In the genomic region with DNA sequence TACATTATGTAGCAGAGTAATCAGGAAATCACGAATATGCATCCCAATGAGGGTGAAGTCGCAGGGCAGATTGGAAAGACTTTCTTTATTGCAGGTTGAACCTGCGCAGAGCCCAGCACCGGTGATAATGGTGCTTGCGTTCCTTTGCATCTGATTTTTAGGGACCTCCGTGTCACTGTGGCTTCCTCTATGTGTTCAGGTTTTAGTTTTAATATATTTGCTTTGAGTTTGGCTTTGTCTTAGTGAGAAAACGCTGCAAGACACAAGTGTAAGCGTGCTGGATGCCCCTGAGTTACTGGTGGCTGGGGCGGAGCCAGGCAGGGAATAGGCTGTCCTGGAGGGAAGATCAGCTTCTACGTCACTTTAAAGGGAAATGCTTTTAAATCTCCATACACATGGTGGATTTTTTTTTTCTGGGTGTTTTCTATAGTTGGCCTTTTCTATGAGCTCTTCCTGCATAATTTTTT, we compare ENCODE assay signal across 7 mouse cellular contexts. TPM values are rescaled to one million over a fixed set of nuclear protein-coding genes. Genes with fewer than 3 reads are reported as not detected.
DNase-seq lines count a peak whose midpoint lies in the region; ATAC-seq and TF ChIP-seq lines count a peak whose summit lies in the region.

No protein-coding gene starts in this region.

- no peaks in the 10 kb centered on the region for H3K79me2 ChIP-seq in MEL (ENCODE audit: control insufficient read depth, insufficient read depth, low read length, poor library complexity)

- H3K9me3 ChIP-seq in MEL (replicated peaks; ENCODE audit: insufficient read depth, low read length): no peaks in the 10 kb centered on the region
- no peaks in the 10 kb centered on the region for H3K9me3 ChIP-seq in heart, postnatal 0 days (replicated peaks; ENCODE audit: control insufficient read depth, low read length)
- H3K9me3 ChIP-seq in lung, postnatal 0 days (ENCODE audit: low read length): no peaks in the 10 kb centered on the region

- TF ChIP-seq CTCF in MEL (IDR thresholded peaks at IDR 0.05 in 2 of 3, conservative IDR thresholded peaks at IDR 0.05 in 1 of 3; ENCODE audit: control insufficient read depth in 1 of 3, insufficient read depth in 1 of 3, low read depth in 2 of 3, low read length in 3 of 3, poor library complexity in 1 of 3, severe bottlenecking in 1 of 3): no peak
- no peak for TF ChIP-seq CTCF in bone marrow macrophage, adult 2 months (IDR thresholded peaks at IDR 0.05; ENCODE audit: low read depth, low read length)
- TF ChIP-seq CTCF in embryonic fibroblast, embryonic 13.5 days (IDR thresholded peaks at IDR 0.05; ENCODE audit: borderline replicate concordance, insufficient read depth, low read length): no peak
- TF ChIP-seq CTCF in heart, postnatal 0 days (IDR thresholded peaks at IDR 0.05; ENCODE audit: low read depth): no peak
- no peak for TF ChIP-seq CTCF in lung, postnatal 0 days (IDR thresholded peaks at IDR 0.05)

- H3K36me3 ChIP-seq in MEL (ENCODE audit: control insufficient read depth in 1 of 2, insufficient read depth in 2 of 2, low read length in 2 of 2): peaks cover 0 to 6% of the 10 kb centered on the region in 2 experiments; a peak in 2 of 4 replicates
- H3K36me3 ChIP-seq in heart, postnatal 0 days (replicated peaks; ENCODE audit: control insufficient read depth, insufficient read depth, low read length): no peaks in the 10 kb centered on the region
- no peaks in the 10 kb centered on the region for H3K36me3 ChIP-seq in lung, postnatal 0 days (ENCODE audit: insufficient read depth, low read length)

- TF ChIP-seq EP300 in MEL (IDR thresholded peaks at IDR 0.05; ENCODE audit: low read depth in 1 of 2, low read length in 2 of 2): no peak
- TF ChIP-seq EP300 in heart, postnatal 0 days (IDR thresholded peaks at IDR 0.05; ENCODE audit: low read depth): no peak
- no peak for TF ChIP-seq EP300 in lung, postnatal 0 days (IDR thresholded peaks at IDR 0.05)

- ATAC-seq in heart, postnatal 0 days (ENCODE audit: insufficient read depth, low read depth): peak; percentile 85
- peak; percentile 75 for ATAC-seq in lung, postnatal 0 days

- peak; percentile 62 for DNase-seq in MEL (ENCODE audit: low read depth, low spot score)
- DNase-seq in heart, postnatal 0 days (ENCODE audit: low spot score): peak; percentile 76
- peak; percentile 45 to 76 for DNase-seq in kidney, postnatal 36 days
- DNase-seq in lung, postnatal 0 days (ENCODE audit: low spot score): peak; percentile 71
- DNase-seq in retina, postnatal 1 day: peak; percentile 65

- WGBS in heart, postnatal 0 days: 3% methylated on average over 10 of the region's 10 CpGs
- 7% methylated on average over 10 of the region's 10 CpGs for WGBS in lung, postnatal 0 days

- no peak for TF ChIP-seq RAD21 in MEL (IDR thresholded peaks at IDR 0.05; ENCODE audit: low read depth, low read length)

- peaks cover 0 to 6% of the 10 kb centered on the region in 2 experiments; a peak in 3 of 4 replicates for H3K4me1 ChIP-seq in MEL (ENCODE audit: control insufficient read depth in 1 of 2, insufficient read depth in 2 of 2, low read length in 2 of 2)
- peaks cover 4% of the 10 kb centered on the region; the same call in 1 of the 2 replicates for H3K4me1 ChIP-seq in bone marrow macrophage, adult 2 months (ENCODE audit: control insufficient read depth, insufficient read depth, low read length)
- peaks cover 2% of the 10 kb centered on the region; the same call in 1 of the 2 replicates for H3K4me1 ChIP-seq in embryonic fibroblast, embryonic 13.5 days (ENCODE audit: control insufficient read depth, insufficient read depth, low read length)
- H3K4me1 ChIP-seq in heart, postnatal 0 days (ENCODE audit: control insufficient read depth, insufficient read depth): peaks cover 3% of the 10 kb centered on the region; the same call in 1 of the 2 replicates
- H3K4me1 ChIP-seq in lung, postnatal 0 days (ENCODE audit: insufficient read depth, low read depth, low read length): peaks cover 8% of the 10 kb centered on the region; the same call in 1 of the 2 replicates

- peak overlapping the region; percentile 67 for H3K9ac ChIP-seq in MEL (ENCODE audit: control insufficient read depth, low read depth, low read length, poor library complexity, severe bottlenecking)
- 0 out of 2 replicates have a peak overlapping the region, but pooled peaks have one; percentile 38 for H3K9ac ChIP-seq in heart, postnatal 0 days (replicated peaks; ENCODE audit: low read depth, low read length)
- no peak overlapping the region; the same call in 1 of the 2 replicates for H3K9ac ChIP-seq in lung, postnatal 0 days (replicated peaks; ENCODE audit: low read depth)

- H3K4me2 ChIP-seq in heart, postnatal 0 days (ENCODE audit: low read depth, low read length): peak overlapping the region; percentile 95
- H3K4me2 ChIP-seq in lung, postnatal 0 days (replicated peaks; ENCODE audit: low read depth, low read length): peak overlapping the region; percentile 83

- no peaks in the 10 kb centered on the region; a peak in 1 of 4 replicates for H3K27me3 ChIP-seq in MEL (ENCODE audit: control insufficient read depth in 1 of 2, insufficient read depth in 2 of 2, low read length in 2 of 2)
- no peaks in the 10 kb centered on the region for H3K27me3 ChIP-seq in heart, postnatal 0 days (ENCODE audit: control insufficient read depth, insufficient read depth, low read length)
- H3K27me3 ChIP-seq in lung, postnatal 0 days (replicated peaks; ENCODE audit: insufficient read depth, low read length): no peaks in the 10 kb centered on the region

- peak in 1 of 2 experiments; percentile 37; a peak in 1 of 4 replicates for TF ChIP-seq POLR2A in MEL (IDR thresholded peaks at IDR 0.05; ENCODE audit: control insufficient read depth in 1 of 2, insufficient read depth in 1 of 2, low read depth in 1 of 2, low read length in 2 of 2, poor library complexity in 1 of 2)
- TF ChIP-seq POLR2A in bone marrow macrophage, adult 2 months (IDR thresholded peaks at IDR 0.05; ENCODE audit: borderline replicate concordance, low read depth, low read length): no peak
- TF ChIP-seq POLR2A in embryonic fibroblast, embryonic 13.5 days (IDR thresholded peaks at IDR 0.05; ENCODE audit: low read depth, low read length): peak; percentile 45

- peak overlapping the region; percentile 75 for H3K27ac ChIP-seq in MEL (ENCODE audit: control insufficient read depth, low read depth, low read length)
- H3K27ac ChIP-seq in bone marrow macrophage, adult 2 months (ENCODE audit: insufficient read depth, low read depth, low read length): no peak overlapping the region
- H3K27ac ChIP-seq in embryonic fibroblast, embryonic 13.5 days (ENCODE audit: insufficient read depth, low read length): no peak overlapping the region
- peak overlapping the region; percentile 58 for H3K27ac ChIP-seq in heart, postnatal 0 days (ENCODE audit: low read depth)
- peak overlapping the region; percentile 84 for H3K27ac ChIP-seq in lung, postnatal 0 days (ENCODE audit: low read length)

- peak overlapping the region; percentile 78 to 90 for H3K4me3 ChIP-seq in MEL (ENCODE audit: control insufficient read depth in 1 of 2, insufficient read depth in 1 of 2, low read depth in 2 of 2, low read length in 2 of 2)
- peak overlapping the region; percentile 72 for H3K4me3 ChIP-seq in bone marrow macrophage, adult 2 months (ENCODE audit: insufficient read depth, low read length)
- H3K4me3 ChIP-seq in embryonic fibroblast, embryonic 13.5 days (ENCODE audit: insufficient read depth, low read length): peak overlapping the region; percentile 57
- H3K4me3 ChIP-seq in heart, postnatal 0 days (ENCODE audit: low read depth, low read length): peak overlapping the region; percentile 48
- peak overlapping the region; percentile 49 for H3K4me3 ChIP-seq in lung, postnatal 0 days (ENCODE audit: low read depth, low read length)

TF ChIP-seq in MEL, 35 proteins besides CTCF, POLR2A, EP300 and RAD21:
- peak; percentile 59 for TF ChIP-seq ZNF384 (IDR thresholded peaks at IDR 0.05; ENCODE audit: low read depth, low read length)
- no peak for TF ChIP-seq SMC3 (IDR thresholded peaks at IDR 0.05; ENCODE audit: low read depth, low read length)
TF ChIP-seq in MEL: peak in this region for 1.

RNA-seq across cellular contexts. Expression of a gene that starts 43.8 kb away (rescaled TPM):
- 10.9 and 14.8 TPM in 2 replicates for total RNA-seq in MEL (2012; rRNA removed)
- 10 to 100 TPM in 1 of 2 experiments, not detected in 1; 12.6 TPM for polyA plus RNA-seq in MEL (2012; ENCODE audit: insufficient read depth in 1 of 2, insufficient read length in 2 of 2, low read depth in 1 of 2, low replicate concordance in 2 of 2, missing spikeins in 1 of 2)
- polyA plus RNA-seq in bone marrow macrophage, adult 2 months (2012; ENCODE audit: insufficient read depth, insufficient read length, missing spikeins): 11.2 and 11.3 TPM in 2 replicates
- 36.4 and 38.2 TPM in 2 replicates for polyA plus RNA-seq in embryonic fibroblast, embryonic 13.5 days (2011; ENCODE audit: insufficient read length, low read depth, missing spikeins)
- 37.7 and 70.0 TPM in 2 replicates for total RNA-seq in heart, postnatal 0 days (2014; rRNA removed; ENCODE audit: low replicate concordance)
- 38.0 and 41.6 TPM in 2 replicates for polyA plus RNA-seq in heart, postnatal 0 days (2015; fragmentation: Nextera tagmentation; extraction: Ambion mirVana)
- polyA plus RNA-seq in lung, postnatal 0 days (2015; fragmentation: Nextera tagmentation; extraction: Ambion mirVana): 48.8 and 50.9 TPM in 2 replicates

RNA-seq across cellular contexts. Expression of a gene that starts 48.2 kb away (rescaled TPM):
- total RNA-seq in MEL (2012; rRNA removed): 11.2 and 13.4 TPM in 2 replicates
- polyA plus RNA-seq in MEL (2012; ENCODE audit: insufficient read depth in 1 of 2, insufficient read length in 2 of 2, low read depth in 1 of 2, low replicate concordance in 2 of 2, missing spikeins in 1 of 2): 10 to 100 TPM in 1 of 2 experiments, not detected in 1; 11.3 TPM
- polyA plus RNA-seq in bone marrow macrophage, adult 2 months (2012; ENCODE audit: insufficient read depth, insufficient read length, missing spikeins): 10.6 and 12.7 TPM in 2 replicates
- 38.8 TPM in 2 replicates for polyA plus RNA-seq in embryonic fibroblast, embryonic 13.5 days (2011; ENCODE audit: insufficient read length, low read depth, missing spikeins)
- 15.8 and 17.3 TPM in 2 replicates for total RNA-seq in heart, postnatal 0 days (2014; rRNA removed; ENCODE audit: low replicate concordance)
- 25.2 and 28.4 TPM in 2 replicates for polyA plus RNA-seq in heart, postnatal 0 days (2015; fragmentation: Nextera tagmentation; extraction: Ambion mirVana)
- 26.6 and 28.0 TPM in 2 replicates for polyA plus RNA-seq in lung, postnatal 0 days (2015; fragmentation: Nextera tagmentation; extraction: Ambion mirVana)

RNA-seq across cellular contexts. Expression of a gene that starts 56.1 kb away (rescaled TPM):
- not detected in 2 replicates for total RNA-seq in MEL (2012; rRNA removed)
- polyA plus RNA-seq in MEL (2012; ENCODE audit: insufficient read depth in 1 of 2, insufficient read length in 2 of 2, low read depth in 1 of 2, low replicate concordance in 2 of 2, missing spikeins in 1 of 2): not detected
- polyA plus RNA-seq in bone marrow macrophage, adult 2 months (2012; ENCODE audit: insufficient read depth, insufficient read length, missing spikeins): not detected in 2 replicates
- 0.14 TPM in 1 of 2 replicates, not detected in the other for polyA plus RNA-seq in embryonic fibroblast, embryonic 13.5 days (2011; ENCODE audit: insufficient read length, low read depth, missing spikeins)
- not detected in 2 replicates for total RNA-seq in heart, postnatal 0 days (2014; rRNA removed; ENCODE audit: low replicate concordance)
- polyA plus RNA-seq in heart, postnatal 0 days (2015; fragmentation: Nextera tagmentation; extraction: Ambion mirVana): not detected in 2 replicates
- polyA plus RNA-seq in lung, postnatal 0 days (2015; fragmentation: Nextera tagmentation; extraction: Ambion mirVana): 0.11 and 0.14 TPM in 2 replicates

Comparison
In these comparisons a context has a peak if more than half of its experiments do, and no peak if none do; other contexts are left out.
1. H3K27ac ChIP-seq: peak in MEL (single experiment), heart, postnatal 0 days (single experiment) and lung, postnatal 0 days (single experiment); none in bone marrow macrophage, adult 2 months (single experiment) and embryonic fibroblast, embryonic 13.5 days (single experiment).
2. Peak in every context shown above with its lines, with median percentiles within 50 percentile points of each other: DNase-seq and H3K4me3 ChIP-seq.